Mouse (Mus musculus) testis, adult 2 months (tissue): ENCODE measurements around the gene Fkbp8.

Experiments
- CTCF ChIP-seq: fragments of 200-500 bp; IDR thresholded peaks from 2 replicates; pipeline ENCODE4 v1.5.1; 2012; ENCODE audit warnings: low read depth, mild to moderate bottlenecking, inconsistent platforms, low read length, moderate library complexity; ENCODE audit not compliant: control insufficient read depth, insufficient read depth, insufficient replicate concordance
- POLR2A ChIP-seq: fragments of 200-500 bp; IDR thresholded peaks from 2 replicates; pipeline ENCODE4 v1.6.1; 2012; ENCODE audit warnings: low read depth, mild to moderate bottlenecking, inconsistent platforms, low read length, moderate library complexity; ENCODE audit not compliant: control insufficient read depth

DNA sequence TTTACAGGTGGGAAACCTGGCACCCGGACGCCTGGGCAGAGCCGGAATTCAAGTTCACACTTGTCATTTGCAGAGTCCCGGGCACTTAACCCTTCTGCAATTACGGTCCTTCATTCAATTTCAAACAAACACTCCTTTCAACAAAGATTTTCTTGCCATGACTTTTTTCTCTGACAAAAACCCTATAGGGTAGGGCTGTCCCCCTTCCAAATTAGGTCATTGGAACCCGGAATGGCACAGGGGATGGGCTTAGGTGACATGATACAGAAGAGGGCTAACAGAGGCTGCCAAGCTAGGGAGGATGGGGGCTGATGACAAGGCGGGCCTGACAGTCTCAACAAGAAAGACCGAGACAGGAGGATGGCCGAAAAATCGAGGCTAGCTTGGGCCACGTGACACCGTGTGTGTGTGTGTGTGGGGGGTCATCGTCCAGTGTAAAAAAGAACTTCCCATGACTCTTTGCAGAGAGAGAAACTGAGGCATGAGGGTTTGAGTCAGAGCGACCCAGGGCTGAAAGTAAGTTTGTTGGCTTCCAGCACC lies 38.5 kb upstream of the Fkbp8 start:
- no peak for TF ChIP-seq CTCF
- TF ChIP-seq POLR2A, result no peak; the same call in 1 of the 2 replicates
